Mouse (Mus musculus) adrenal gland, postnatal 0 days (tissue): Measurements from ENCODE around the gene Dnah11. TPM values are rescaled to one million over a fixed set of nuclear protein-coding genes. Genes with fewer than 3 reads are reported as not detected.

ENCODE experiments used
- polyA plus RNA-seq: library from polyadenylated mRNA; unstranded; fragments of >200 nt; fragmentation: Nextera tagmentation; extraction: Ambion mirVana; gene quantifications from 2 replicates; pipeline ENCODE4 v1.2.1, GENCODE M21; 2015

The Dnah11 gene
- 0.14 TPM in 1 of 2 replicates, not detected in the other for polyA plus RNA-seq

GRCm38 (mm10) chr12:118198386-118199093 lies at the start of gene Dnah11:
Gene Dnah11, minus strand, starts transcription at chr12:118199043.

Other genes with a start within 250 kb of the Dnah11 start
- gene Sp4, start 102.4 kb upstream of the Dnah11 start, polyA plus RNA-seq = 3.3 and 5.6 TPM in 2 replicates